Mouse (Mus musculus): ENCODE measurements around the gene Slc35e3. TPM values are rescaled to one million over a fixed set of nuclear protein-coding genes. Genes with fewer than 3 reads are reported as not detected.

Gene Slc35e3
- total RNA-seq, 2 experiments from 2014 or later = 3.7 to 5.0 TPM

DNA sequence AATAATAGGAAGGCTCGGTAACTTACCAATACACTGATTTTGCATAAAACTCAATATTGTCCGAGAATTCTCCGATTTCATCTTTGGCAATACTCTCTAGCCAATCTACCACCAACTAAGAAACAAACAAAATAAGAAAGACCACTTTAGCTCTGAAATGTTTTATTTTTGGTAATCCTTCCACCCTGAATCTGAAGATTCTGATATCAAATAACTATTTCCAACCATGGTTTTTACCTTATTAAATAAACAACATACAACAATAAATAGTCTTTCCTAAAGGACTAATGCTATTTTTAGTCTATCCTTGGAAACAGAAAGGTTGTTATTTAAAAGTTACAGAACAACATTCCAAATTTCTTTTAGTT is 30.9 kb upstream of the Slc35e3 start:
- no peak for DNase-seq (ENCODE audit: low spot score)

DNA sequence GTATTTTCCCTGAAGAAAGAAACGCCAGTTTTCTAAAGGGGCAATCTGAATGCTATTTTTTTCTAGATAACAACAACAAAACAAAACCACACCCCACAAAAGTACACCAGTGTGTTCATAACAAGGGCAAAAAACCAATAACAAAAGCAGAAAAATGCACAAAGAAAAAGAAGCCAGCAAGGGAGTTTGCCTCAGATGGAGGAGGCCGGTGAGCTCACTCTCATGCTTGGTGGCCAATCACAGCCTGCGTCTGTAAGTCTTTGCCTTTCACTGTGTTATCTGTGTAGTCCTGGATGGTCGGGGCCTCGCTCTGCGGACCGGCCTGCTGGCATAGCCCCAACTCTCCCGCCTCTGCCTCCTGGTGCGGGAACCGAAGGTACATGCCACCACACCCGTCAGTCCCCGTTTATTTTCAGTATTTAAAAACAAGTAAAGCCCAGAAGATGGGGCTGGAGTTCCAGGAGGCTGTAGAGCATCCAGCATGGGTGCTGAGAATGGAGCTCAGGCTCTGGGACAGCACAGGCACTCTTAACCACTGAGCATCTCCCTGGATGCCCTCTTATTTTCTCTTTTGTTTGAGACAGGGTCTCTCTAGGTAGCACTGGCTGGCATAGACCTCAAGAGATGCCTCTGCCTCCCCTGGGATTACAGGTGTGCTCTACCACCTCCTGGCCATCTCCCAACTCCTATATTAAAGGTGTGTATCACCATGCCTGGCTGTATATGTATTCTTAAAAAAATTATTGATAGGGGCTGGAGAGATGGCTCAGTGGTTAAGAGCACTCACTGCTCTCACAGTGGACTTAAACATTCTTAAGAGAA is 30.3 kb upstream of the Slc35e3 start:
- no peak for DNase-seq (ENCODE audit: low spot score)

DNA sequence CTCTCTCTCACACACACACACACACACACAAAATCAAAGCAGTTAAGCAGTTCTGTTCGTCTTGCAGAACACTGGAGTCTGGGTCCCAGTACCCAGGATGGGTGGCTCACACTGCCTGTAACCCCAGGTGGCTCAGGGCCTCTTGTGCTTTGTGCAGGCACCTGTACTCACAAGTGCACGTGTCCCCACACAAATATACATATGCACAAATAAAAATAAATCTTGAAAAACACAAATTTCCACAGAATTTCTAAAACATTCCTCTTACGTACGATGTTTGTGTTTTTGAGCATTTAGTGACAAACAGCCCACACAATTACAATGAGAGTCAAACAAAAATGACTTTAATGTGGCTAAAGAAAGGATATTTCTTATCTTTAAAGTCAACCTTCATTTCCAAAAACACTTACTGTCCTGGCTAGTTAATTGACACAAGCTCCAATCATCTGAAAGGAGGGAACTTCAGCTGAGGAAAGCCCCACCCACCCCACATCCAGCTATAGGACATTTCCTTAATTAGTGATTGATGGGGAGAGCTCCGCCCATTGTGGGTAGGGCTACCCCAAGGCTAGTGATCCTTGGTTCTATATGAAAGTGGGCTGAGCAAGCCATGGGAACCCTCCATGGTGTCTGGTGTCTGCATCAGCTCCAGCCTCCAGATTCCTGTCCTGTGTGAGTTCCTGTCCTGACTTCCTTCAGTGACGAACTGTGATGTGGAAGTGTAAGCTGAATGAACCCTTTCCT is 29.4 kb upstream of the Slc35e3 start:
- DNase-seq (ENCODE audit: low spot score) = no peak

DNA sequence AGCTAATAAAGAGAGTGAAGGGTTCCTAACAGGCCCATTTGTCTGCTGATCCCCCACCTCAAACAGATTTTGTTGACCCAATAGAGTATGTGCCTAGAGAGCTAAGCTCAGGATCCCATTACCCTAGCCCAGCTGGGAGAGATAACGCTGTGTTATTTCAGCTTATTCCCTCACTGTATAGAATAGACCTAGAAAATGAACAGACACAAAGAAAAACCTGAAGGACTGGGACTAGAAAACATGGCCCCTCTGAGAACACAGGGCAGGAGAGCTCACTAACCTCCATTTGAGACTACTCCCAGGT is 28.6 kb upstream of the Slc35e3 start:
- DNase-seq (ENCODE audit: low spot score) = no peak

DNA sequence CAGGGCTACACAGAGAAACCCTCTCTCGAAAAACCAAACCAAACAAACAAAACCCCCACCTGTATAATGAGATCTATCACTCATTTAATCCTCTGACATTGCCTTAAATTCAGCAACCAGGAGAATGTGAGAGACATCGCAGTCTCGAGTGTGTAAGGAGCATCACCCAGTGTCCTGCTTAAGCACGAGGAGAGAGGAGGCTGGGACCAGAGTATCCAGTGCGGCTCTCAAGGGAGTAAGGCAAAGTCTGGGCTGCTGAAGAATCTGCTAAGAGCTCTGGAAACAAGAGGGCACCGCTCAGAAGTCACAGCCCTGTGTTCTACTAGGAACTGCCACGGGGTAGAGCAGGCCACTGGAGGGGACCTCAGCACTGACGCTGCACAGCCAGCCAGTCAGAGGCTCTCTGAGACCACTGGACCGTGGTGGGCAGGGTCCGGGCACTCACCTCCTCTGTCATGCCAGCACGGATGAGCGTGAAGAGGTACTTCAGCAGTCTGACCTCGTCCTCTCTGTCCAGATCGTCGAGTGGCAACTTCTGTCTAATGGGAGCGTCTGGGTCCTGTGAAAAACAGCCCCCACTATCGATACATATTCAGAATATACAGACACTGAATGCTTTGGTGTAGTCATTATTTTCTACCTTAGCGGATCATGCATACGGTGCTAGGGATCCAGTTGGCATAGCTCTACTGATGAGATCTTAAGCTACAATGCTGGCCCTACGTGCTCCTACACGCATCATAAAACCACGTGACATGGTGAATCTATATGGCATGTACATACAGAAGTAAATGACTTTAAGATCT is 28.0 kb upstream of the Slc35e3 start:
- DNase-seq (ENCODE audit: low spot score) = no peak

DNA sequence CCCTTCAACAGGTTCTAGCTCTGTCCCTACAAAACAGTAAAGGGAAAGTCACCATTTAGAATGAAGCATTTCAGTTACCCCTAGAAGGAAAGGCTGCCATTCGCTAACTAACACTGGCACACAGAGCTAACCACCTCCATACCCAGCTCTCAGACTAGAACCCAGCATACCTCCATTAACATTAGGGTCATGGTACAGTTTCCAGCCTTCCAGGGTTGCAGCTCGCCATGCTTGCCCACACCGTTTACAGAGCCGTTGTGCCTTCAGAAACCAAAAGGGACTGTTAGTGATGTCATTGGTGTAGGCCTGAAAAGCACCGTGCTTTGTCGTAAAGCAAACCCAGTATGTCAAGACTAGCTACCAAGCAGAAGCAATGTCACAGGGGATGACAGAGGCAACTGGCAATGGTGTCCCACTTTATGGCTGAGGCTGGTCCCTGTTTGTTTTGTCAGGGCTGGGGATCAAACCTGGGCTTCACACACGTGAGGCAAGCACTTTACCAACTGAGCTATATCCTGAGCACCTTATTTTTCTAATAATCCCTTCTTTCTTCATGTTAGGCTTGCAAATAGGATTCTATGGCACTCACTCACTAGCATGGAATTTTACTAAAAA is 27.0 kb upstream of the Slc35e3 start:
- DNase-seq (ENCODE audit: low spot score) = no peak

DNA sequence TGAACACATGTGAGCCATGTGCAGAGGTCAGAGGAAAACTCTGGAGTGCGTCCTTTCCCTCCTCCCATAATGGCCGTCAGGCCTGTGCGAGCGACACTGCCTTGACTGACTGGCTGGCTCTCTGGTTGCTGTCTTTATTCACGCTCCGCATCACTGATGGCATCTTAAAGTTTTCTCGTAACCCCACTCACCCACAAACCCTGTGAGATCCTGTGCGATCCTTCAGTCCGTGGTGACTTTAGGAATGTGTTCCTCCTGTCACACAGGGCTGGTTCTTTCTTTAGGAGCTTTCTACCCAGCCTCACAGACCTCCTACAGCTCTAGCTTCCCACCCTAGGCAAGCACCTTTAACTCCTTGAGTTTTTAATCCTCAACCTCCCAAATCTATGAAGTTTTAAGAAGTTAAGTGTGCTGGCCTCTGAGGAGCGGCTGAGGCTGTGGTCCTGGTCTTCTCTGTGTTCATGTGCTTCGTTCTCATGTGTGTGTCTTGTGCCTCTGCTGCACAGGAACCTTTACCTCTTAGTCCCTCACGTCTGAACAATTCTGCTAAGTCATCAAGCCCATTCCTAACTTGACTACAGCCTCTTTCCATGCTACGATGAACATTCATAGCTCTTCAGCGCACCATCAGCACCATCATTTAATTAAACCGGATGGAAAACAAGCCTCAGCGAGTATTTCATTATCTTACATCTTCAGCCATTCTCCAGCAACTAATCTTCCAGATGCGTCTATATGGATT is 26.4 kb upstream of the Slc35e3 start:
- DNase-seq (ENCODE audit: low spot score) = no peak

DNA sequence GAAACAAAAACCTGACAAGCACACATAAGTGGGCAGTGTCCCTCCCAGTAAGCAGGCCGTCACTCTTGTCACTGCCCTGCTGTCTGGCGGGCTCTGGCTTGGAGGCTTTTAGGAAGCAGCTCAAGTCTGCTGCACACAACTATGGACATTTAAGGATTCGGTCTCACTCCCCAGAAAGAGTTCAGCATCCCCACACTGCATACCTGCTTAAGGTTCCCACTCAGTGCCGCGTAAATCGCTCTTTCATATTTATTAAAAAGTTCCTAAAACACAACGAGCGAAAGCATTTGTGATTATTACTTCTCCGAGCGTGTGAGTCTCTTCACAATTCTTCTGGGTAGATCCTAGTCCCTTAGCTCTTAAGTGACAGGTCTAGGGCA is 25.0 kb upstream of the Slc35e3 start:
- DNase-seq (ENCODE audit: low spot score) = no peak

DNA sequence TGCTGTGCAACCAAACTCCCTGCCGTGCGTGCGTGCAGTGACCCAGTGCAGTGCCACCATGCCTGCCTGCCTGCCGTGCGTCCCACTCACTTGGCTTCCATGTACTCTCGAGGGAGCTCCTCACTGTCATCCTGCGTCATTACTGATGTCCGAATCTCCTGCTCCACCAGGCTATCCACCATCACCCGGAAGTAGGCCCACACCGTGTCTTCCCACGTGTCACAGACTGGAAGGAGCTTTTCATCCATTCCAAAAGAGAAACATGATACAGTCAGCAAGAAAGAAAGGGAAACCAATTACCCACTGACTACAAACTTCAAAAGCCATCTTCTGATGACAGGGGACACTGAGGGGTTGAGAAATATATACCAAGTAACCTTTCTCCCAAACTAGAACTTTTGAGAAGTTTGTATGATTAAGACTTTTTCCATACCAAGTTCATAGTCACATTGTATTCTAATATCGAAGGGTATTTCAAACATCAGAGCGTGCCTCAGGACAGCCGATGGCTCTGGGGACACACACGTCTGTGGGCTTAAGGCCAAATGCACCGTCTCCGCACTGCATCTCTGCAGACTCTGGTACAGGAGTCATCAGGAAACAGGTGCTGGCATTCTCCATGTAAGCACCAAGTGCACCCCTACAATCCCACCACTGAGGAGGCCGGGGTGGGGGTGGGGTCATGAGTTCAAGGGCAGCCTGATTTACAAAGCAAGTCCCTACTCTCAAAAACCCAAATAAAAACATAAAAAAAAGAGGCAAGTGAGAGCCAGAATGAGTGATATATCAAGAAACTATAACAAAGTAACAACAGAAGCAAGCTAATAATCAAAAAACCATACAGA is 24.3 kb upstream of the Slc35e3 start:
- no peak for DNase-seq (ENCODE audit: low spot score)

DNA sequence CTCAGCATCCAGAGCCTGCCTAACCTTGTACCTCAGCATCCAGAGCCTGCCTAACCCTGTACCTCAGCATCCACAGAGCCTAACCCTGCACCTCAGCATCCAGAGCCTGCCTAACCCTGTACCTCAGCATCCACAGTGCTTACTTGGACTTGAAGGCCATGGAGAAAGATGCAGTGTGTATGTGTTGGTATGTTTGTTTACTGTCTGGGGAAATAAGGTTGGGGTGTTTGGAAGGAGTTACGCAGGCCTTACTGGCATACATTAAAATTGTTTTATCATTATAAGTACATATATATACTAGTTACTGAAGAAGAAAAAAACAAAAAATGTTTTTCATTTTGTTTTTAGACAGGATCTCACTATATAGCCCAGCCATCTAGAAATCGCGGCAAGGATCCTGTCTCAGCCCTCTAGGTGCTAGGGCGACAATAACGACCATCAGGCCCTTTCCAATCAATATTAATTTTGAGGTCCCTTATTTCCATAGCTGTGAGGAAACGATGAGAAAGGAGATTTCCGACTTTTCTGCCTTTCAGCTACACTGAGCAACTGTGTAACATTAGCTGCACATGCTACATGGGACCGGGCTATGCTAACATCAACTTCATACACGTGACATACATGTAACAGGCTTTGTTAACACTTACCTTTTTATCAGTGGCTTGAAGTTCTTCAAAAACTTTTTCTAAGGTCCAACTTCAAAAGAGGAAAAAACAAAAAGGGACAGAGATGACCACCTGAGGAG is 23.5 kb upstream of the Slc35e3 start:
- DNase-seq (ENCODE audit: low spot score) = no peak

DNA sequence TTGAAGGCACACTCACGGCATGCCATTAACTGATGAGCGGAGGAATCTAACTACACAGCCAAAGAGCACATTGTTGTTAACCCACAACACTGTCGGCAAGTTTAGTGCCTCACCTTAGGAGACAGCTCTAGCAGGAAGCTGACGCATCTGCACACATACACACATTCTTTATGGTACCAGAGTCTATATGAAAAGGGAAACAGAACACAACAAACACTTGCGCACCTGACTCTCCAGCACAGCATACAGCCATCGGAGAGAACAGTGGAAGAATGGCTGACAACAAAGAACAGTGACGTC is 21.9 kb upstream of the Slc35e3 start:
- DNase-seq (ENCODE audit: low spot score) = no peak

DNA sequence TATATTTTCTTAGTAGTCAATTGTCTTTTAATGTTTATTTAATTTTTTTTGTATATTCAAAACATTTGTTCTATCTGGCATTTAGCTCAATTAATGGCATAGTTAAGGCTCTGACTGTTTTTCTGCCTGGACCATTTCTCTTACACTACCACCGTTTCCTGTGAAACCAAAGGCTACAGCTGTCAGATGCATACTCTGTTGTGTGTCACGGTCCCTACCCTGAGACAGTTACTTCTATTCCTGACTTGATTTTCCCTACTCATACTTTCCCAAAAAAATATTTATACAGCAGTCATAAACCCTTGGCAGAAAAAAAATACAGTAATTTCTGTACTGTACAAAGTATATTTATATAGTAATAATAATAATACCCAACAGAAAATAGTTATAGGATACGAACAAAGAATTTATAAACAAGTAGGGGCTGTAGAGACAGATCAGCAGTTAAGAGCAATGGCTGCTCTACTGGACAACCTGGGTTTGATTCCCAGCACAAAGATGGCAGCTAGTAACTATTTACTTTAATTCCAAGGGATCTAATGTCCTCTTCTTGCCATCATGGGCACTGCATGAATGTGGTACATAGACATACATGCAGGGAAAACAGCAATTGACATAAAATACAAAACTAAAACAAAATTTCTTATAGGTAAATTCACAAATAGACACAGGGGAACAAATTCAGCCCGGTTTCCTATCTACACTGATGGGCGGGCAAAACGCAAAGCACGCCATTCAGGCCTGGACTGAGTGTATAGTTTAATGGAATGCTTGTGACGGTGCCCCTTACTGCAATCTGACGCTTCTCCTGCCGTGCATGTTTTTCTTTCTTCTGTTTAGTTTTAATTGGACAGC is 21.3 kb upstream of the Slc35e3 start:
- DNase-seq (ENCODE audit: low spot score) = no peak

DNA sequence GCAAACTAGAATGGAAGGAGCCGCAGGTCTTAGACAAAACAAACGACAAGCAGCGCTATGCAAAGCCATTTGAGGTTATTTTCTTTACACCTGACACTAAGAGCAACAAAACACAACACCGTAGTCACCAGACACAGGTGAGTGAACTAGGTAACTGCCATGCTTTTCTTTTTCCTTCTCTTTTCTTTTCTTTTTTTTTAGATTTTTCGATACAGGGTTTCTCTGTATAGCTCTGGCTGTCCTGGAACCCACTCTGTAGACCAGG is 20.7 kb upstream of the Slc35e3 start:
- DNase-seq (ENCODE audit: low spot score) = no peak

DNA sequence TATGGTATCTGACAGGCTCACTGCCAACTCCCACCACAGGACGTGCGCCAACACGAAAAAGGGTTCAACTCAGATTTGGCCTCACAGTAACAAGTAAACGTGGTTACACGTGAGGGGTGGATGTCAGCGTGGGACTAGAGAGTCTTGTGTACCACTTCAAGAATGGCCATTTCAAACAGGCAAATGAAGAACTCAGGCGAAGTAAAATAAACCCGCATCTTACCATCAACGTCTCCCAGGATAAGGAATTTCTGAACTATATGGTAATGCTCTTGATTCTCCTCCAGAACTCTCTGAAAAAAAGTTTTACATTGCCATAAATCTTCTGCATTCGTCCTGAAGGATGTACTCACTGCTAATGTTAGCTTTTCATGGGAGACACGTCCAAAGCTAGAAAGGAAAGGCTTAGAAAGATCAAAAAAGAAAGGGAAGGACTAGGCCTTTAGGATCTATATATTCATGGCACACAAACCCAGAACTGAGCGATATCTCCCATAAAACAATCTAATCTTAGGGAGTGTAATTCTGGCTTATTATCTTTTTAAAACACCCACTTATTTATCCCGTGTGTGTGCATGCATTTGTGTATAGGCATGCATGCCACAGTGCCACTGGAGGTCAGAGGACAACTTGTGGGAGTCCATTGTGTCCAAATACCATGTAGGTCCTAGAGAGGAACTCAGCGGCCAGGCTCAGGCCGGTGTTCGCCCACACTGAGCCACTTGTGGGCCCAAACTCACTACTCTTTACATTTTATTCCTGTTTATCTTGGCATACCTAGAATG is 20.1 kb upstream of the Slc35e3 start:
- no peak for DNase-seq (ENCODE audit: low spot score)

DNA sequence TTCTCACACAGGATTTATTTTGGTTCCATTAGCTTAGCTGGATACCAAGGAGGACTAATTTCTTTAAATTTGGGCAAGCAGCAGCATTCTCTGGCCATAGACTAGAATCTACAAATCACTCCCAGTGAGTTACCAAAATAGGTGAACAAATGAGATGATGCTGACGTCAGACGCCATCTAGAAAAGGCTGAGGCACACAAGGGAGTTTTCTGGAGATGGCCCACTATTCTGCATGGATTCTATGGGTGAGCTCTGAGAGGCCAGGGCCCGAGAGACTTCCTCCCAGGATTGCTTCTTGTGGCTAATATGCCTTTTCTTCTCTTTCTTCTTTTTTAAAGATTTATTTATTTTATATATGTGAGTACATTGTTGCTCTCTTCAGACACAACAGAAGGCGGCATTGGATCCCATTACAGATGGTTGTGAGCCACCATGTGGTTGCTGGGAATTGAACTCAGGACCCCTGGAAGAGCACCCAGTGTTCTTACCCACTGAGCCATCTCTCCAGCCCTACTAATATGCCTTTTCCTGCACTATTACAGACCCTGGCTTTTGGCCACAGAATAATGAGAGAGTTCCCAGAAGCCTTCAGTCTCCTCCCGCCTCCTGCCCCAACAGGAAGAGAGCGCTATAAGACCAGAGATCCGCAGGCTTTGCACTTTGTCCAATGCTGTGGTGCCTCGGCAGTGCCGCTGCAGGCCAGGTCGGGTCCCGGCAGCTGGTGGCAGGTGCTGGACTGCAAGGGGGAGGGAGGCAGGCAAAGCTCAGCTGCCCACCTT is 19.1 kb upstream of the Slc35e3 start:
- no peak for DNase-seq (ENCODE audit: low spot score)

DNA sequence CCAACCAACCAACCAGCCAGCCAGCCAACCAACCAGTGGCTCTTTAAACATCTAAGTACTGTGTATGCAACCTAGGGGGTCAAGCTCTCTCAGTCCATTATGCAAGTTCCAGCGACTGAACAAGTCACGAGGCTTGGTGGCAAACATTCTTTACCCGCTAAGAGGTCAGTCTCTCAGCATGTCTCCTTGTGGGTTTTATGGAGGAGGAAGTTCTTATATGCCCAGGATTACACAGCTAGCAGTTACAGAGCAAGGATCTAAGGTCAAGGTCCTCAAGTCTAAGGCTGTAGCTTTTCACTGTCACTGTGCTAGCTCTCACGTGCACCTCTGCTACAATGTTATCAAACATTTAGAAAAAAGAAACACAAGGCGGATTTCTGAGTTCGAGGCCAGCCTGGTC is 18.4 kb upstream of the Slc35e3 start:
- DNase-seq (ENCODE audit: low spot score) = no peak

DNA sequence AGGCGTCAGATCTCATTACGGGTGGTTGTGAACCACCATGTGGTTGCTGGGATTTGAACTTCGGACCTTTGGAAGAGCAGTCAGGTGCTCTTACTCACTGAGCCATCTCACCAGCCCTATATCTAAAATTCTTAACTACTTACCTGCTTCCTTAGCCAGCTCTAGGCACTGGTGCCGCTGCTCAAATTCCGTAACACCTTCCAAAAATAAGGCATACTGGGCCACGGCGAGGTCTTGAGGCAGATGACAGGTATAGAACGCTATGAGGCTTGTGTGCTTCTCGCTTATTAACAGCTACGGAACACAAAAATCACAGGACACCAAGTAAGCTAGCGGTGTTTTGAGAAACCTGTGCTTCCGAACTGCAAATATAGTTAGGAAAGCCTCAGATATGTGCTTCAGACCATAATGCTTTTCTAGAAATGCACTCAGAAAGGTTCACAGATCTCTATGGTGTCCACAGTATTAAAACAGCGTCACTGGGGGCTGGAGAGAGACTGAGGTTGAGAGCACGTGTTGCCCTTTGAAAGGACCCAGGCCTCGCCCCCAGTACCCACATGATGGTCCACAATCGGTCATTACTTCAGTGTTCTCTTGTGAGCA is 17.5 kb upstream of the Slc35e3 start:
- DNase-seq (ENCODE audit: low spot score) = no peak
